Mouse (Mus musculus): Measurements from ENCODE around the gene Tbc1d10b.

Tbc1d10b gene

DNA sequence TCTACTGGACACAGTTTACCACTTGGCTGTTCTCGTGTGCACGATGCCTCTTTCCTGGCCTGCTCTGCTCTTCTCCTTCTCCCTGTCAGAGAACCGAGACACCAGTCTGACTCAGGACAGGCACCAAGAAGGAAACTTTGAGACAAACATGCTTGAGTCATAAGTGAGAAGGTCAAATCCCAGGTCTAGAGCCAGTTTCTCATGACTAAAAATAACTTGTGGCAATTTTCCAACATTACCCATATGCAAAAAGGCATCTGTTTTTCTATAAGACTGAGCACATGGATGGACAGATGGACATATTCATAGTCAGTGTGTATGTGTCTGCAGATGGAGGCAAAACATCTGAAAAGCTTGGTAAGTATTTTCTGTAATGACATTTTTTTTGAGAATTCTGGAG is 54.8 kb downstream of the Tbc1d10b start:
- DNase-seq (ENCODE audit: low spot score), result no peak

DNA sequence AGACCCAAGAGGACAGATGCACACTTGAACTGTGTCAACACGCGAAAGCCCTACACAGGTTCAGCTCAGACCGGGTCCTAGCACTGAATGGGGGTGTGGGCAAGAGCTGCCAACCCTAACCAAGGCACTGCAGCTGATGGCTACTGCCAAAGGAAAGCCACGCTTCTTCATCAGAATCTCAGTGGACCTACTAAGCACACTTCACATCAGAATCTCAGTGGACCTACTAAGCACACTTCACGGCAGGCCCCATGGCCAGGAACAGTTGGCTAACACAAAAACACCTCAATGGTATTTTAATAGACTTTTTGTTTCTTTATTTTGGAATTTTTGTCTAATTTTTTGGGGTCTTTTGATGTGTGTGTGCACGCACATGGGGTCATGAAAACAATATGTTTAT is 55.8 kb downstream of the Tbc1d10b start:
- no peak for DNase-seq (ENCODE audit: low spot score)

DNA sequence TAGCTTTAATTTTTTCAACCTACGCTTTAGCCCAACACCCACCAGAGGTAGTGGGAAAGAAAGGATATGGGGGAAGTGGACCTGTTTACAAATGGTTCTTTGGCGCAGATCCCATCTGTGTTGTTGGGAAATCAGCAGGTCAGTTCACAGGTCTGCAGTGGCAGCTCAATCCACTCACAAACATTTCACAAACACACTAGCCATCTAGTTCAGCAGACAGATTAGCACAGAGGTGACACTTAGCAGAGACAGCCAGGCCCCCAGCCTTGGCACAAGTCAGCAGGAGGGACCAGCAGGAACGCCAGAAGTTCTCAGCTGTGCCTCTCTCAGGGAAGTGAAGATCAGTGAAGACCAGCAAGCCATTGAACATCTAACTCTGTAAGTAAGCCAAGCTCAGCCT is 60.4 kb downstream of the Tbc1d10b start:
- no peak for DNase-seq (ENCODE audit: low spot score)

Measured in T-cell, adult 2 months (primary cell).